Mouse (Mus musculus): ENCODE data around the gene Zbtb18.

Gene Zbtb18

DNA sequence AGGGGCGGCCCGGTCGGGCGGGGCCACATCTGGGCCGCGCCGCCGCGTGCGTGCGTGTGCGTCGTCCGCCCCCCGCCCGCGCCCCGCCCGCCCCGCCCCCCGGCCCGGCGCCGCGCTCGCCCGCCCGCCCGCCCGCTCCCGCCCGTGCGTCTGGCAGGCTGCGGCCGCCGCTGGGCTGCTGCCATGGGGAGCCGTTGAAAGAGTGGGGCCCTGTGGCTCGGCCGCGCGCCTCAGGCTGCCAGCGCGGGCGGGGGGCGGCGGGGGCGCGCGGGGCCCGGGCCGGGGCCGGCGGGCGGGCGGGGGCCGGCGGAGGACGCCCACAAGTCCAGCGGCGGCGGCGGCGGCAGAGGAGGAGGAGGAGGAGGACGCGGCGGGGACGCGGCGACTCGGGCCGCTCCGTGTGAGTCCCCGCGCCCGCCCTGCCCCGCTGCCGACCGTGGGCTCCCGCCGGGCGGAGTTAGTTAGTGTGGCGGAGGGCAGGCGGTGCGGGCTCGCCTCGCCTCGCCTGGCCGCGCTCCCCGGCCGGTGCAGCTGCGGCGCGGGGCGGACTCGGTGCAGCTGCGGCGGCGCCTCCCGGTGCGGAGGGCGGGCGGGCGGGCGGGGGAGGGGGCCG lies at the start of gene Zbtb18:
TSS of gene Zbtb18 (plus strand) at position 156 of the 613 bp plus-strand sequence.
- no peak for DNase-seq

- no peak for DNase-seq
Observed at GRCm38 (mm10) chr1:177397455-177397854, 44.7 kb upstream of the Zbtb18 start.

GRCm38 (mm10) chr1:177405170-177405569 lies 37.0 kb upstream of the Zbtb18 start:
- no peak for DNase-seq

- peak; percentile 6 for DNase-seq
Observed at GRCm38 (mm10) chr1:177408690-177409089, 33.5 kb upstream of the Zbtb18 start.

GRCm38 (mm10) chr1:177410769-177411348 lies 31.3 kb upstream of the Zbtb18 start:
- DNase-seq = no peak

GRCm38 (mm10) chr1:177411359-177412358 lies 30.5 kb upstream of the Zbtb18 start:
- no peak for DNase-seq

GRCm38 (mm10) chr1:177419331-177419730 lies 22.8 kb upstream of the Zbtb18 start:
- no peak for DNase-seq

GRCm38 (mm10) chr1:177420126-177420525 lies 22.0 kb upstream of the Zbtb18 start:
- DNase-seq = no peak

- no peak for DNase-seq
Observed at GRCm38 (mm10) chr1:177427862-177428261, 14.3 kb upstream of the Zbtb18 start.

- DNase-seq = no peak
Observed at GRCm38 (mm10) chr1:177428338-177428737, 13.8 kb upstream of the Zbtb18 start.

DNA sequence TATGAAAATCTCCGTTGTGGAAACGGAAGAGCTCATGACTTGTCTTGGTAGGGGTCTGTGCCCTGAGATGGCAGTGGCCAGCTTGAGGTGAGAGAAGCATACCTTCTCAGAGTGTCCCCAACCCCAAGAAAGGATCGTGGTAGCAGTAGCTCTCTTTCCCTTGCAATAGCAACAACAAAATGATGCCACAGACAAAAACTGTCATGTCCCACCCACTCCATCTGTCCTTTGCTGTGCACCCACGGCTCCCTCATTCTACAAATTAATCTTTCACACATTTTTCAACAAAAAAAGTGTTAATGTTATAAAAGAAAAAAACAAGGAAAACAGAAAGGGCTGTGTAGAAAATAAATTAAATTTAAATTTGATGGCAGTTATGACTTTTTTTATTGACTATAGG lies 13.1 kb upstream of the Zbtb18 start:
- no peak for DNase-seq

- DNase-seq = no peak
Observed at GRCm38 (mm10) chr1:177440411-177440810, 1.7 kb upstream of the Zbtb18 start.

DNA sequence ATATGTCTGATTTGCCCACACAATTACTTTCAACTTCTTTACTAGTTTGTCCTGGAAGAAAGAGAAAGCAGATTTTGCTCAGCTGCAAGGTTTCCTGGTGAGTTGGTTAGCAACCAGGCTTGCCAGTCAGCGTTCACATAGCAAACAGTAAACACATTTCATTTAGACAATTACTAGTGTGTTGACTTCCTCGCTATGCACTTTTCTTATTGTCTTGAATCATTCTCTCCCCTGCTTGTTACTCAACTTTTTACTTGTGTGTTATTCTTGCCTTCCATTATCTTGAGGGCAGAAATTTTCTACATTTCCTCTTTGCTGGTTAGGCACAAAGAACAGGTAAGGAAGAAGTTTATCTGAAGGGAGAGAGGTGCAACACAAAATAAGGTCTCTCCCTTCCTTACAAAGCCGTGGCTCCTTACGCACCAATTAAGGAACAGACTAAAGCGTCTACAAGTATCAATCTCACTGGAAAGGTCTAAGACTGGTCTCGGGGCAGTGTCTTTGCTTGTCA lies 1.1 kb upstream of the Zbtb18 start:
- DNase-seq = no peak

DNA sequence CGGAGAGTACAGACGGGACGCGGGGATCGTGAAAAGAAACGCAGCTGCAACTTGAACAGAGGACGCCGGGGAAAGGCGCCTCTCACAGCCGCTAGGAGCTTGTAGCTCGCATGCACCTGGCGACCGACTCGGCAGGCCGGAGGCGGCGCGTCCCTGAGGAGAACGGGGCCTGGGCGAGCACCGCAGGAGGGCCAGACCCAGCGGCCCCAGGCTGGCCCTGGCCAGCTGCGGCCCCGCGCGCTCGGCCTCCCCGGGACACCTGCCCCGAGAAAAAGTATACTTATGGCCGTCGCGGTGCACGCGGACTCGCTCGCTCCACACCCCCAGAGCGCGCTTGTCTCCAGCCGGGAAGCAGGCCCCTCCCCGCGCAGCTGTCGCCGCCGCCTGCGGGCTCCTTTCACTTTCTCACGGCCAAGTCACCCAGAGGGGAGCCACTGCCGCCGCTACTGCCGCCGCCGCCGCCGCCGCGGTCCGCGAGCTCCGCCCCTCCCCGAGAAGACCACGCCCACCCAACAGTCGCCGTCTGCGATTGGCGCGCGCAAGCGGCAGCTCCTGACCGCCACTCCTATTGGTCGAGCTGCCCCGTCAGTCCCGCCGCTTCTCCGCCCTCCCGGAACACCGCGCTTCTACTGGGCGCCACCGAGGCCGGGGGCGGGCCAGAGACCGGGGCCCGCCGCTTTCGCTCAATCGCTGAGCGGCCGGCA lies 507 bp upstream of the Zbtb18 start:
- DNase-seq = peak; percentile 98

GRCm38 (mm10) chr1:177442821-177443723 lies 921 bp downstream of the Zbtb18 start:
- DNase-seq = peak; percentile 49

DNA sequence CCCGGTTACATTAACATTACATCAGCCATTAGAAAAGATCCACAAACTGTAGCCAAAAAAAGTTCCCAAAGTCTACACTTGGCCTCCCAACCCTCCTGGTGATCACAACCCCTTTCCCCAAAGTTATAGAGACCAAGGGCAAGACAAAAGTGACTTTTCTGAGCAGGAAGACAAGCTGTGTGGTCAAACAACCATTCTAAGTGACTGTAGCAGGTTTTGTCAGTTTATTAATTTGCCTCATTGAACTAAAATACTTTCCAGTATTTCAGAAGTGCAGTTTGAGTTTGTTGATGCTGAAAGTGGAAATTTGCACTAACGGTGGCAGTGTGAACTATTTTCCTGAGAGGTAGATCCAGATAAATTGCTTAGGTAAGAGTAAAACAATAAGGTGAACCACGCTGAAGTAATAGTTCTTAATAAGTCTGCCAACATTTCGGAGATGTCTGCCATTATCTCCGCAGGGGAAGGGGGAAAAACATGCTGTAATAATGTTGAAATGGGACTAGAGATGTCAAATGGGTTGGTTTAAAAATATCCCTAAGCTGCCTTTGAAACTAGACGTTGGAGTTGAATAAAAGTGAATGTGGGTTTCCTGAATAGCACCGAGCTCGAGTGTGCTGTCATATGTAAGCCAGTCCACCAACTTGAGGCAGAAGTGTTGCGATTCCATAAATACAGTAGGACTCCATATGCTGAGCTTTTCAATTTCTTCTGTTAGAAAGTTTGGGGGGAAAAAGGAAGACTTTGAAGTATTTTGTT lies 1.8 kb downstream of the Zbtb18 start:
- DNase-seq = no peak

DNA sequence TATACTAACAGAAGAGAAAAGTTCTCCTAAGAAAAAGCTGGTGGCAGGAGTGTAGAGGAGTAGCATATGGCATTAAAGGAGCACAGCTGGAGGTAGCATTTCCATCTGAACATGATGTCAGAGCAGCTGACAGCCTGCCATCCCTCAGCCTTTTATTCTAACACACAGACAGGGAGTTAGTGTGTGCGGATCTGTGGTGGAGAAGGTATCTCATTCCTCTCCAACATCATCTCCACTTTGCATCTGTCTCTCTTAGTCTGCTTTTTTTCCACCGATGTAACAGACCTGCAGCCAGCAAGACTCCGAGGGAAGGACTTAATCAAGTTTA lies 2.3 kb downstream of the Zbtb18 start:
- DNase-seq = no peak

- no peak for DNase-seq
Observed at GRCm38 (mm10) chr1:177444941-177445340, 2.8 kb downstream of the Zbtb18 start.

DNA sequence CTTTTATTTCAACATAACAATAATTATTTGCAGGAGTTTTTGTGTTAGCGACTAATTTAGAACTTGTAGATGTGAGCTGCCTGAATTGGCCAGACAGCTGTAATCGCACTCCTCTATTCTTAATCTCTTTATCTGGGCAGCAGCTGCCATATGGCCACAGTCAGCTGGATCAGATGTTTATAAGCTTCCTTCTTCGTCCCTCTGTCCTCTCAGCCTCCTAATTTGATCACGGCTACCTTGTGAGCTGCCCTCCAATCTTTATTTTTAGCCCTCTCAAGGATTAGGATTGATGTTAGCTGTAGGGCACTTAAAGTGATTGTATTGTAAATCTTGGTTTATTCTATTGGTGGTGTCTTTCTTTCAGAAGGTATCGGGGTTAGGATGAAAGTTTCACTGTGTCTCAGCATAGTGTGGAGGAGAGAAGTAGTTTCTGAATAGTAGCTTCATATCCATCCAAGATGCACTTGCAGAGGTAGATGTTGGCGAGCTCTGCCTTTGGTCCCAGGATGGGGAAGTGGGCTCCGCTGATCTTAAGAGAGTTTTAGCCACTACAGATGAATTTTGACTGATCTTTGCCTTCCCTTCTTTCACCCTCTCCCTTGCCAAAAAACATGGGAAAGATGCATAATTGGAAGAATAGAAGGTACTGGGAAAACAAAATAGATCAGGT lies 3.4 kb downstream of the Zbtb18 start:
- no peak for DNase-seq

GRCm38 (mm10) chr1:177447086-177447485 lies 4.9 kb downstream of the Zbtb18 start:
- DNase-seq = no peak

All from liver (tissue).